Mouse (Mus musculus) C2C12 (cell line): ENCODE data around the gene Cyb5d1. TPM values are rescaled to one million over a fixed set of nuclear protein-coding genes. Genes with fewer than 3 reads are reported as not detected.

ENCODE experiments used
- H3K27me3 ChIP-seq: one replicate; pipeline ENCODE4 v1.6.1; 2011; ENCODE audit not compliant: control insufficient read depth, insufficient read depth, insufficient read length
- H3K36me3 ChIP-seq: one replicate; pipeline ENCODE4 v1.6.1; 2011; ENCODE audit not compliant: control insufficient read depth, insufficient read depth
- H3K4me3 ChIP-seq: one replicate; pipeline ENCODE4 v1.5.1; 2011; ENCODE audit warnings: mild to moderate bottlenecking, control low read depth; ENCODE audit not compliant: poor library complexity, insufficient read depth, severe bottlenecking
- H3K79me2 ChIP-seq: one replicate; pipeline ENCODE4 v1.6.1; 2011; ENCODE audit not compliant: control insufficient read depth, insufficient read depth
- H3K79me3 ChIP-seq: one replicate; pipeline ENCODE4 v1.6.1; 2011; ENCODE audit warnings: low read depth, control low read depth
- H3ac ChIP-seq: one replicate; pipeline ENCODE3; 2011; ENCODE audit warnings: low read depth; ENCODE audit not compliant: control insufficient read depth, insufficient read length
- CEBPB ChIP-seq: IDR thresholded peaks from one replicate; pipeline ENCODE4 v1.6.1; 2011; ENCODE audit warnings: low read depth, mild to moderate bottlenecking, control low read depth, moderate library complexity
- CTCF ChIP-seq: IDR thresholded peaks from one replicate; pipeline ENCODE4 v1.5.1; 2011; ENCODE audit not compliant: control insufficient read depth, insufficient read depth, insufficient read length
- FOSL1 ChIP-seq: IDR thresholded peaks from one replicate; pipeline ENCODE4 v1.8.0; 2011; ENCODE audit warnings: mild to moderate bottlenecking, low read length; ENCODE audit not compliant: poor library complexity, insufficient read depth, severe bottlenecking
- MAX ChIP-seq: IDR thresholded peaks from one replicate; pipeline ENCODE4 v1.6.1; 2011; ENCODE audit warnings: mild to moderate bottlenecking, control low read depth
- MYOD1 ChIP-seq: IDR thresholded peaks from one replicate; pipeline ENCODE4 v1.6.1; 2011; ENCODE audit warnings: low read depth; ENCODE audit not compliant: control insufficient read depth, insufficient read length
- MYOG ChIP-seq: IDR thresholded peaks from one replicate; pipeline ENCODE4 v1.6.1; 2011; ENCODE audit not compliant: control insufficient read depth, insufficient read length; ENCODE audit errors: extremely low read depth
- USF1 ChIP-seq: IDR thresholded peaks from one replicate; pipeline ENCODE4 v1.6.1; 2011; ENCODE audit warnings: low read depth, mild to moderate bottlenecking, control low read depth, moderate library complexity
- polyA plus RNA-seq: library from polyadenylated mRNA; unstranded; fragments of >200 nt; fragmentation: generic; extraction: Trizol; gene quantifications from one replicate; pipeline ENCODE4 v1.2.1, GENCODE M21; 2012; ENCODE audit warnings: missing spikeins

Cyb5d1 gene
- polyA plus RNA-seq, 1 experiment, result 22.8 TPM

DNA sequence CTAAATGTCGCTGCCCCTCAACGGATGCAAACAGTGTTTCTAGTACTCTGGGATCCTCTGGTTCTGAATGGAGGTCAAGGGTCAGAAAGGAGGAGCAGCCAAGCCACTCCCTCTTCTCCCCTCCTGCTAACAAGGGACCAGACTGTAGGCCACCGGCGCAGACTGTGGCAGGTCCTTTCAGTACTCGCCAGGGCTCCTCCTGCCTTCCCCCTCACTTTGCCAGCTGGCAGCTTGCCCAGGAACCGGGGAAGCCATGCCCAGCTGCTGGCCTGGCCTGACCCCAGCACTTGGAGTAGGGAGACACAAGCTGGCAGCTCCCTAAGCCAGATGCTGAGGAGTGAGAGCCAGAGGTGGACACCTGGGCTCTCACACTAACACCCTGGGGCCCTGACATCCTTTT lies 30.5 kb downstream of the Cyb5d1 start:
- TF ChIP-seq MYOG, result no peak
- no peak for TF ChIP-seq MYOD1
- TF ChIP-seq CTCF, result no peak
- no peak for TF ChIP-seq USF1
- TF ChIP-seq MAX, result peak; percentile 33
- H3ac ChIP-seq, result no peak overlapping the region
- H3K79me2 ChIP-seq, result peaks cover 39% of the 10 kb centered on the region
- no peaks in the 10 kb centered on the region for H3K27me3 ChIP-seq
- H3K79me3 ChIP-seq, result peaks cover 11% of the 10 kb centered on the region
- peaks cover 39% of the 10 kb centered on the region for H3K36me3 ChIP-seq
- no peak overlapping the region for H3K4me3 ChIP-seq

DNA sequence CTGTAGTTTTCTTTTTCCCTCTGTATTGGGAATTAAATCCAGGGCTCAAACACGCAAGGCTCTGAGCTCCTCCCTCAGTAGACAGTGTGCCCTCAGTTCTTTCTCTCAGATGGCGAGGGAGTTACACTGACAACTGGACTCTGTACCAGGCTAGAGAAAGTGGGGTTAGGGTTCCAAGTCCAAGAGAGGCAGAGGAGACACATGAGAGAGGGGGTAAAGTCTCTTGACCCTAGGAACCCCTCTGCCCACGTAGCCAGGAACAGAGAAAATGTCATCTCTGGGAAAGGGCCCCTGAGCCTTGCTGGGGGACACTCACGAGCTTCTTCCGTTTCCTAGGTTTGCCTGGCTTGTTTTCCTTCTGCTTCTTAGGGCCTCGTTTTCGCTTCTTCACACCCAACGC lies 31.1 kb downstream of the Cyb5d1 start:
- Histone ChIP-seq H3K79me3 (peaks cover 11% of the 10 kb centered on the region), H3K4me3 (no peak overlapping the region), H3K36me3 (peaks cover 44% of the 10 kb centered on the region), H3ac (no peak overlapping the region), H3K27me3 (no peaks in the 10 kb centered on the region), H3K79me2 (peaks cover 39% of the 10 kb centered on the region)
- TF ChIP-seq CTCF, result no peak
- TF ChIP-seq USF1, result no peak
- no peak for TF ChIP-seq CEBPB
- TF ChIP-seq FOSL1, result no peak
- TF ChIP-seq MAX, result no peak
- no peak for TF ChIP-seq MYOD1
- no peak for TF ChIP-seq MYOG

DNA sequence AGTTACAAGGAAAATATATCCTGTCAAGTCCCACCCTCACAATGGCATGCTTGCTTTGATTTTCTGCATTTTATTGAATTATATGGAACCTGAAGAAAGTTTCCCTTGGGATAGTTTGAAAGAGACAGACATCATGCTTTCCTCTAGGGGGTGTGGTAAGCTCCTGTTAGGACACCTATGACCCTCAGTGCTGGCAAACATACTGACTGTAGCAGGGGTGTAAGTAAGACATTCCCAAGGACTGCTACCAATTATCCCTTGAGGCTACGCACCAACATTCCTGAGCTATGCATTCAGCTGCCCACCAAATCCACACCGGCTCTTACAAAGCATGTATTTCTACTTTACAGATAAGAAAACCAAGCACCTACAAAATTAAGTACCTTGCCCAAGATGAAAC lies 33.0 kb downstream of the Cyb5d1 start:
- peaks cover 27% of the 10 kb centered on the region for H3K79me2 ChIP-seq
- H3K27me3 ChIP-seq, result no peaks in the 10 kb centered on the region
- H3ac ChIP-seq, result no peak overlapping the region
- no peak overlapping the region for H3K4me3 ChIP-seq
- TF ChIP-seq CEBPB (no peak), FOSL1 (no peak)
- peaks cover 63% of the 10 kb centered on the region for H3K36me3 ChIP-seq
- peaks cover 10% of the 10 kb centered on the region for H3K79me3 ChIP-seq

DNA sequence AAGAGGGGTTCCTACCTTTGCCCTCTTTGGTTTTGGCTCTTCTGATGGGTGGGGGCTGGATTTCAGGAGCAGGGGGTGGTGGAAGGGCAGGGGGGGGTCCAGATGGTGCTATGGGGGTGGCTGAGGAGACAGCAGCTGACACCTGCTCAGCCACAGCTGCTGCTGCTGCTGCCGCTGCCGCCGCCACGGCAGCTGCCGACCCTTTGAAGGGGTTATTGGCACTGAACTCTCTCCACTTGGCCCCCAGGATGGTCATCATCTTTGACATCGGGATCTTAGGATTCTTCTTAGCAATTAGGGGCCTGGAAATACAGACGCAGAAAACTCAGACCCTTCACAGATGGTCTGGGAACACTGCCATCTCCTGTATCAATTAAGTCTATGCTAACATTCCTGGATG lies 33.4 kb downstream of the Cyb5d1 start:
- TF ChIP-seq MAX, result no peak
- peak; percentile 69 for TF ChIP-seq MYOG
- peak; percentile 18 for TF ChIP-seq MYOD1
- Histone ChIP-seq H3K79me3 (peaks cover 10% of the 10 kb centered on the region), H3K4me3 (no peak overlapping the region), H3ac (no peak overlapping the region), H3K36me3 (peaks cover 68% of the 10 kb centered on the region), H3K27me3 (no peaks in the 10 kb centered on the region), H3K79me2 (peaks cover 26% of the 10 kb centered on the region)

DNA sequence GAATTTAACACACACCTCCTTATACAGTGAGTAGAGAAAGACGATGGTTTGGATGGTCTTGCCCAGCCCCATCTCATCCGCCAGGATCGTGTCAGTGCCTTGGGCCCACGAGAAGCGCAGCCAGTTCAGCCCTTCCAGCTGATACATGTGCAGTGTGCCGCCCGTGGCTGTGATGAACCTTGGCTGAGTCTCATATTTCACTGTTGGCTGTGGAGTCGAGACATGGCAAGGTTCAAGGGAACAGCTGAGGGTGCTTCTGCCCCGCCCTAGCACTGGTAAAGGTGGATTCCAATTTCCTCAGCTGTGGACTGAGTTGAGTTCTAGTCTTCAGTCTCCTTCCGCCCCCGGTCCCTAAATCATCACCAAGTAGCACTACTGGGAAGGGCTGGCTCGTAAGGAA lies 37.7 kb downstream of the Cyb5d1 start:
- peaks cover 91% of the 10 kb centered on the region for H3K36me3 ChIP-seq
- H3K4me3 ChIP-seq, result no peak overlapping the region
- H3K79me2 ChIP-seq, result no peaks in the 10 kb centered on the region
- H3K79me3 ChIP-seq, result no peaks in the 10 kb centered on the region
- no peak for TF ChIP-seq MYOG
- TF ChIP-seq CEBPB, result no peak
- TF ChIP-seq CTCF, result no peak
- no peak for TF ChIP-seq MAX
- no peak for TF ChIP-seq FOSL1
- TF ChIP-seq USF1, result no peak
- TF ChIP-seq MYOD1, result no peak
- H3K27me3 ChIP-seq, result no peaks in the 10 kb centered on the region
- H3ac ChIP-seq, result no peak overlapping the region

DNA sequence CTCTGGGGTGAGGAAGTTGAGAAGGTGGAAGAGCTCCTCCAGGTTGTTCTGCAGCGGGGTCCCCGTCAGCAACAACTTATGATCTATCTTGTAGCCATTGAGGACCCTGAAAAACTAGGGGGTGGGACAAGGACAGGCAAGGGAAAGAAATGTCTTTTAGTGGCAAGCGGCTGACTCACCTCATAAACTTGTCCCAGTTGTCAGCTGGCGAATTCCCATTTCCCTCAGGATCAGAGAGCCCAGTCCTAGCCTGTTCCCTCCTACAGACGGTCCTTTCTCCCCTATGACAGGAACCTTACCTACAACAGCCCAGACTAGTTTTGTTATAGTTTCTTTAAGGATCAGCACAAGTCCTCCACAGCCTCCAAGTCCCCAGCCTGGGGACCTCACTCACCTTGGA lies 38.9 kb downstream of the Cyb5d1 start:
- TF ChIP-seq MYOG, result no peak
- no peak for TF ChIP-seq CTCF
- no peak for TF ChIP-seq FOSL1
- TF ChIP-seq USF1, result no peak
- no peak for TF ChIP-seq MYOD1
- no peaks in the 10 kb centered on the region for H3K27me3 ChIP-seq
- H3K36me3 ChIP-seq, result peaks cover 93% of the 10 kb centered on the region
- H3K79me3 ChIP-seq, result no peaks in the 10 kb centered on the region
- no peak overlapping the region for H3K4me3 ChIP-seq
- H3ac ChIP-seq, result no peak overlapping the region
- no peaks in the 10 kb centered on the region for H3K79me2 ChIP-seq

DNA sequence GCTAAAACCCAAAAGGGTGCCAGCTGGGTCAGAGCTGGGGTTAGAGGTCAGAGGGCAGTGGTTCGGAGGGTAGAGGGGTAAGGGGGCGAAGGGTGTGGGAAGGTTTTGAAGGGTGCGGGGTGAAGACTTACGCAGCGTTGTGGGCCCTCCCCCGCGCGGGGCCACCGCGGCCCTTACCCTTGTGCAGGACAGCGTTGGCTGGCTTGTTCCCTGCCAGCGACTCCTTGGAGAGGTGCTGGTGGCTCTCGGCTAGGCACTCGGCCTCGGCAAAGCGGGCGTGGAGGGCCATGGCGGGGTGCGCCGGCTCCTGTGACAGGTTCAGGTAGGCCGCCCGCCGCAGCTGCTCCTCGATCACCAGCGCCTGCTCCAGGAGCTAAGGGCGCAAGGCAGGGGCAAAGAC lies 49.0 kb downstream of the Cyb5d1 start:
- Histone ChIP-seq H3K36me3 (peaks cover 75% of the 10 kb centered on the region), H3ac (no peak overlapping the region), H3K79me3 (no peaks in the 10 kb centered on the region), H3K27me3 (no peaks in the 10 kb centered on the region), H3K4me3 (no peak overlapping the region), H3K79me2 (no peaks in the 10 kb centered on the region)
- no peak for TF ChIP-seq MYOD1
- no peak for TF ChIP-seq MAX
- no peak for TF ChIP-seq CEBPB
- no peak for TF ChIP-seq USF1
- no peak for TF ChIP-seq CTCF
- no peak for TF ChIP-seq FOSL1
- no peak for TF ChIP-seq MYOG

Other genes with a start within 250 kb of the Cyb5d1 start
- gene Alox12b, start 238.6 kb downstream of the Cyb5d1 start, polyA plus RNA-seq, result not detected
- 0.06 TPM for gene Alox8, start 197.8 kb downstream of the Cyb5d1 start, polyA plus RNA-seq
- gene Gucy2e, start 158.6 kb downstream of the Cyb5d1 start, polyA plus RNA-seq, result not detected
- gene Cntrob, start 71.9 kb downstream of the Cyb5d1 start, polyA plus RNA-seq, result 9.9 TPM
- 114 TPM for gene Trappc1, start 71.7 kb downstream of the Cyb5d1 start, polyA plus RNA-seq
- 3.2 TPM for gene Kcnab3, start 69.4 kb downstream of the Cyb5d1 start, polyA plus RNA-seq
- 3.9 TPM for gene Rnf227, start 55.2 kb downstream of the Cyb5d1 start, polyA plus RNA-seq
- gene Chd3, start 26.2 kb downstream of the Cyb5d1 start, polyA plus RNA-seq, result 100 TPM
- 229 TPM for gene Naa38, start 144 bp downstream of the Cyb5d1 start, polyA plus RNA-seq
- 0.16 TPM for gene Tmem88, start 2.6 kb upstream of the Cyb5d1 start, polyA plus RNA-seq
- gene Kdm6b, start 18.0 kb upstream of the Cyb5d1 start, polyA plus RNA-seq, result 9.0 TPM
- 0.14 TPM for gene Dnah2, start 153.5 kb upstream of the Cyb5d1 start, polyA plus RNA-seq
- 0.61 TPM for gene Efnb3, start 164.6 kb upstream of the Cyb5d1 start, polyA plus RNA-seq
- gene Wrap53, start 184.6 kb upstream of the Cyb5d1 start, polyA plus RNA-seq, result 21.9 TPM
- gene Trp53, start 184.7 kb upstream of the Cyb5d1 start, polyA plus RNA-seq, result 226 TPM
- gene Atp1b2, start 210.3 kb upstream of the Cyb5d1 start, polyA plus RNA-seq, result 0.20 TPM
- 0.18 TPM for gene Shbg, start 222.3 kb upstream of the Cyb5d1 start, polyA plus RNA-seq
- 3.8 TPM for gene Sat2, start 226.4 kb upstream of the Cyb5d1 start, polyA plus RNA-seq
- gene Fxr2, start 237.4 kb upstream of the Cyb5d1 start, polyA plus RNA-seq, result 96.0 TPM